Mouse (Mus musculus) hindbrain, embryonic 12.5 days (tissue): ENCODE measurements at regions not wholly inside any gene's neighbourhood (a gene's known extent, or its start where the extent isn't known, plus 50 kb on each side); places are given as distances from the start of the nearest gene placed in this dataset.
"Not testable (repeated sequence)": the region's sequence is repeated elsewhere in the genome, so short reads cannot be mapped to it uniquely, and the experiment has no call there.

ENCODE experiments used
- ATAC-seq: fragments of 200-750 bp; cut with Nextera tagmentation; 2 replicates; pipeline ENCODE4 v1.8.0; 2017; ENCODE audit warnings: moderate TSS enrichment; ENCODE audit not compliant: low FRiP score
- H3K27ac ChIP-seq: fragments of 300-500 bp; sonication (generic); 2 replicates; pipeline ENCODE4 v1.5.1; 2016; ENCODE audit warnings: mild to moderate bottlenecking
- H3K27me3 ChIP-seq: fragments of 300-500 bp; sonication (generic); 2 replicates; pipeline ENCODE4 v1.6.1; 2016; ENCODE audit warnings: mild to moderate bottlenecking
- H3K36me3 ChIP-seq: fragments of 300-500 bp; sonication (generic); 2 replicates; pipeline ENCODE4 v1.6.1; 2016; ENCODE audit warnings: mild to moderate bottlenecking
- H3K4me1 ChIP-seq: fragments of 300-500 bp; sonication (generic); 2 replicates; pipeline ENCODE4 v1.6.1; 2016
- H3K4me2 ChIP-seq: fragments of 300-500 bp; sonication (generic); replicated peaks from 2 replicates; pipeline ENCODE4 v1.6.1; 2016; ENCODE audit warnings: mild to moderate bottlenecking
- H3K4me3 ChIP-seq: fragments of 300-500 bp; sonication (generic); 2 replicates; pipeline ENCODE4 v1.5.1; 2016; ENCODE audit warnings: mild to moderate bottlenecking
- H3K9ac ChIP-seq: fragments of 300-500 bp; sonication (generic); 2 replicates; pipeline ENCODE4 v1.6.1; 2016; ENCODE audit warnings: mild to moderate bottlenecking, moderate library complexity
- H3K9me3 ChIP-seq: fragments of 300-500 bp; sonication (generic); replicated peaks from 2 replicates; pipeline ENCODE4 v1.6.1; 2016; ENCODE audit warnings: mild to moderate bottlenecking
- WGBS: fragments of 180-500 bp; shearing (Covaris S2); methylation state at CpG from one replicate; pipeline ENCODE4 v1.1.7; 2016; 5-methylcytosine and 5-hydroxymethylcytosine counted together

GRCm38 (mm10) chr15:14253602-14254301, 1080.3 kb upstream of the Cdh6 start:
- WGBS, result 94% methylated on average over 2 of the region's 2 CpGs
- no peak overlapping the region for H3K9ac ChIP-seq
- H3K4me2 ChIP-seq, result no peak overlapping the region
- no peak overlapping the region for H3K4me3 ChIP-seq
- H3K9me3 ChIP-seq, result no peaks in the 10 kb centered on the region
- no peak for ATAC-seq
- no peak overlapping the region for H3K27ac ChIP-seq
- H3K4me1 ChIP-seq, result no peaks in the 10 kb centered on the region
- H3K27me3 ChIP-seq, result no peaks in the 10 kb centered on the region
- no peaks in the 10 kb centered on the region for H3K36me3 ChIP-seq

GRCm38 (mm10) chr15:14251773-14252172, 1078.3 kb upstream of the Cdh6 start:
- no peak overlapping the region for H3K27ac ChIP-seq
- WGBS, result 83% methylated on average over 2 of the region's 2 CpGs
- H3K4me2 ChIP-seq, result no peak overlapping the region
- no peak overlapping the region for H3K9ac ChIP-seq
- H3K9me3 ChIP-seq, result no peaks in the 10 kb centered on the region
- H3K36me3 ChIP-seq, result no peaks in the 10 kb centered on the region
- no peaks in the 10 kb centered on the region for H3K4me1 ChIP-seq
- ATAC-seq, result no peak
- H3K27me3 ChIP-seq, result no peaks in the 10 kb centered on the region
- H3K4me3 ChIP-seq, result no peak overlapping the region

DNA sequence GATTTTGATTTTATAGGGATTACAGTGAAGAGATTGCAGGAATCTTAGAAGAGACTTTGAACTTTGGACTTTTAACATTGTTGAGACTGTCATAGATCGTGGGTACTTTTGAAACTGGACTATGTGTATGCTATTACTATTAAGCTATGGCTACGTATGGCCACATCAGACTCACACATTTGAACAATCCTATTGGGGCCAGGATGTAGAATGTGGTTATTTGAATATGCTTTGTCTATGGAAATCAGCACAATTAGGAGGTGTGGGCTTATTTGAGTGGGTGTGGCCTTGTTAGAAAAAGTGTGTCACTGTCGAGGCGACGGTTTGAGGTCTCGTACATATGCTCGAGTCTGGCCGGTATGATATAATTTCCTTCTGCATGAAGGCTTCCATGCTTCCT, 1041.8 kb upstream of the Cdh6 start:
- 88% methylated on average over 8 of the region's 8 CpGs for WGBS
- H3K4me3 ChIP-seq, result no peak overlapping the region
- no peak for ATAC-seq

DNA sequence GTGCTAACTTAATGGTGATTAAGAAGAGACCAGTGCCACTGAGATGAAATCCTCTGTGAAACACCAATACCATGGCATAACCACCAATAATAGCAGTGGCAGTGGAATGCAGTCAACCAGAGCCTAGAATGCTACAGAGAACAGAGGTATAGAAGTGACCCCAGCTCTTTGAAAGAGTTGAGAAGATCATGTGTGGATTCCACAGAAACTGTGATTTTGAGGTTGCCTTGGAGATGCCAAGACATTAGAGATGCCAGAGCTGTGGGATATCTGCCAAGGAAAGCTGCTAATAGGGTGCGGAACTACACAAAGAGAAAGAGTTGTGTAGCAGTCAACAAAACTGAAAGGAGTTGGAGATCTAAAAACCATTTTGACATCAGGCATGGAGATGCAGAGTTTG, 1041.3 kb upstream of the Cdh6 start:
- Histone ChIP-seq H3K4me2 (no peak overlapping the region), H3K27ac (no peak overlapping the region), H3K9ac (no peak overlapping the region), H3K4me3 (no peak overlapping the region), H3K36me3 (no peaks in the 10 kb centered on the region), H3K27me3 (no peaks in the 10 kb centered on the region), H3K9me3 (no peaks in the 10 kb centered on the region), H3K4me1 (no peaks in the 10 kb centered on the region)
- peak; percentile 60; the same call in 1 of the 2 replicates for ATAC-seq
- WGBS, result 76% methylated on average over 1 of the region's 1 CpGs

More for the DNA sequence above, 1041.8 kb upstream of the Cdh6 start:
- Histone ChIP-seq H3K9me3 (no peaks in the 10 kb centered on the region), H3K36me3 (no peaks in the 10 kb centered on the region), H3K4me2 (no peak overlapping the region), H3K27me3 (no peaks in the 10 kb centered on the region), H3K9ac (no peak overlapping the region), H3K27ac (no peak overlapping the region), H3K4me1 (no peaks in the 10 kb centered on the region)

- H3K9me3 ChIP-seq, result no peaks in the 10 kb centered on the region
- no peaks in the 10 kb centered on the region for H3K4me1 ChIP-seq
- WGBS, result 91% methylated on average over 2 of the region's 2 CpGs
- no peak overlapping the region for H3K4me2 ChIP-seq
- ATAC-seq, result no peak
- H3K36me3 ChIP-seq, result no peaks in the 10 kb centered on the region
- no peaks in the 10 kb centered on the region for H3K27me3 ChIP-seq
- no peak overlapping the region for H3K9ac ChIP-seq
- H3K27ac ChIP-seq, result no peak overlapping the region
- H3K4me3 ChIP-seq, result no peak overlapping the region
These were observed 1004.0 kb upstream of the Cdh6 start for GRCm38 (mm10) chr15:14177523-14177922.

- H3K4me2 ChIP-seq, result no peak overlapping the region
- no peaks in the 10 kb centered on the region for H3K27me3 ChIP-seq
- no peak overlapping the region for H3K27ac ChIP-seq
- ATAC-seq, result no peak
- H3K4me1 ChIP-seq, result no peaks in the 10 kb centered on the region
- H3K9me3 ChIP-seq, result 0 out of 2 replicates have a peak, but pooled peaks cover 6% of the 10 kb centered on the region
- H3K9ac ChIP-seq, result no peak overlapping the region
- no peak overlapping the region for H3K4me3 ChIP-seq
- no peaks in the 10 kb centered on the region for H3K36me3 ChIP-seq
These were observed 963.9 kb upstream of the Cdh6 start for GRCm38 (mm10) chr15:14137402-14137801.

- WGBS, result 84% methylated on average over 4 of the region's 4 CpGs
- H3K27me3 ChIP-seq, result no peaks in the 10 kb centered on the region
- H3K9me3 ChIP-seq, result peaks cover 11% of the 10 kb centered on the region; the same call in 1 of the 2 replicates
- H3K36me3 ChIP-seq, result no peaks in the 10 kb centered on the region
- no peak overlapping the region for H3K9ac ChIP-seq
- ATAC-seq, result no peak
- H3K4me3 ChIP-seq, result no peak overlapping the region
- H3K4me2 ChIP-seq, result no peak overlapping the region
- H3K27ac ChIP-seq, result no peak overlapping the region
- H3K4me1 ChIP-seq, result no peaks in the 10 kb centered on the region
These were observed 950.4 kb upstream of the Cdh6 start for GRCm38 (mm10) chr15:14123829-14124228.

- H3K4me3 ChIP-seq, H3K36me3 ChIP-seq, H3K4me1 ChIP-seq, H3K9ac ChIP-seq, H3K9me3 ChIP-seq, ATAC-seq, H3K27ac ChIP-seq, H3K4me2 ChIP-seq, H3K27me3 ChIP-seq: not testable (repeated sequence)
- WGBS, result 96% methylated on average over 3 of the region's 3 CpGs
These were observed 944.8 kb upstream of the Cdh6 start for GRCm38 (mm10) chr15:14118321-14118720.

GRCm38 (mm10) chr15:14101757-14102156, 928.3 kb upstream of the Cdh6 start:
- WGBS, result 45% methylated on average over 1 of the region's 1 CpGs
- Histone ChIP-seq H3K9ac (no peak overlapping the region), H3K27ac (no peak overlapping the region), H3K36me3 (no peaks in the 10 kb centered on the region), H3K27me3 (no peaks in the 10 kb centered on the region), H3K4me3 (no peak overlapping the region), H3K4me1 (no peaks in the 10 kb centered on the region), H3K9me3 (no peaks in the 10 kb centered on the region), H3K4me2 (no peak overlapping the region)
- ATAC-seq, result no peak

- H3K27me3 ChIP-seq, result no peaks in the 10 kb centered on the region
- WGBS, result 61% methylated on average over 3 of the region's 3 CpGs
- H3K9me3 ChIP-seq, result no peaks in the 10 kb centered on the region
- no peaks in the 10 kb centered on the region for H3K36me3 ChIP-seq
- no peaks in the 10 kb centered on the region for H3K4me1 ChIP-seq
- no peak overlapping the region for H3K4me2 ChIP-seq
- H3K4me3 ChIP-seq, result no peak overlapping the region
- H3K27ac ChIP-seq, result no peak overlapping the region
- no peak overlapping the region for H3K9ac ChIP-seq
- no peak for ATAC-seq
These were observed 878.4 kb upstream of the Cdh6 start for GRCm38 (mm10) chr15:14051872-14052271.
